Mouse (Mus musculus): ENCODE measurements at regions not wholly inside any gene's neighbourhood (a gene's known extent, or its start where the extent isn't known, plus 50 kb on each side); places are given as distances from the start of the nearest gene placed in this dataset.

- no peak for ATAC-seq (ENCODE audit: extremely low read depth, insufficient number of reproducible peaks, low FRiP score, poor library complexity, severe bottlenecking)
Observed at GRCm38 (mm10) chr9:33822574-33823394, 662.9 kb upstream of the Kirrel3 start.

DNA sequence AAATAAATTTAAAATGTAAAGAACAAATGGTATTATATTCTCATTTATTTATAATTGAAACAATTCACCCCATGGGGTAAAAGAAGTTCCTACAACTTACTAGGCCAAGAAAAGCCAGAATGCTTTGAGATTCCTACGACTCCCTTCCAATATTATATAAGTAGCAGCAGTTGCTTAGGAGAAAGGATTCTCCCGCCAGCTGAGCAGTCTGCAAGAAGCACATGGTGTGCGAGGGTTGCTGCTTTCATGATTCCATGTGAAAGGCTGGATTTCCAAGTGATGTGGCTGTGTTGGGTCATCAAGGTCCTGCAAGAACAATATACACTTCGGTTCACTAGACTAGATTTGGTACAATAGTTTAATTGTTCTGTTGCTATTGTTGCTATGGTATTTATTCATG is 659.6 kb upstream of the Kirrel3 start:
- ATAC-seq (ENCODE audit: extremely low read depth, insufficient number of reproducible peaks, low FRiP score, poor library complexity, severe bottlenecking) = no peak

DNA sequence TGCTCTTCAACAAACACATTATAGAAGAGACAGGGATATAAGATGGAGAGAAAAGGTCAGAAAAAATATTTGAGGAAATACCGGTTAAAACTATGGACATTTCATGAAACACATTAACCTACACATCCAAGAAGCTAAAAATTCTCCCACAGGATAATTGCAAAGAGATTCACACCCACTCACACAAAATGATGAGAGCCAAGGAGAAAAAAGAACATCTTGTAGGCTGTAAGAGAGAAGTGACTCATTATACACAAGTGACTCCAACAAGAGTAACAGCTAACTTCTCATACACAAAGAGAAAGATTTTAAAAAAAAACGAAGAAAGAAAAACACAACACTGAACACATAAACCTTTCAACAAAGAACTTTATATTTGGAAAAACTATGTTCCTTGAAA is 658.3 kb upstream of the Kirrel3 start:
- ATAC-seq (ENCODE audit: extremely low read depth, insufficient number of reproducible peaks, low FRiP score, poor library complexity, severe bottlenecking) = no peak

- ATAC-seq (ENCODE audit: extremely low read depth, insufficient number of reproducible peaks, low FRiP score, poor library complexity, severe bottlenecking) = no peak
Observed at GRCm38 (mm10) chr9:33837666-33838380, 647.9 kb upstream of the Kirrel3 start.

DNA sequence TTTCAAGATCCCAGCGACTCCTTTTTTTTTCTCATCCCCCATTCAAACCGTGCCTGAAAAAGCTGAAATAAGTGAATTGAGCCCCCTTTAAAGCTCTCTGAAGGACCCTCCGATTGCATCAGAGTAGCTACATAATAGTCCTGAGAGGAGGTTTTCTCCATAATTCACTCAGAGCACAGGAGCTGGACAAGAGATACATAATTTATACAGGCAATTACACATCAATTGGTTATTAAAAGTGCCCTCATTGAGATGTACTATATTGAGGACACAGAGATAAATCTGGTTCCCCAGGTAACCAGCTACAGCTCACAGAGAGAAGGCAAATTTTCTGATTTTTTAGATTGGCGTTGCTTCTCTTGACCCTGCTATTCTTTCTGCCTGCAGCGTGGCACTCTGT is 636.1 kb upstream of the Kirrel3 start:
- no peak for ATAC-seq (ENCODE audit: extremely low read depth, insufficient number of reproducible peaks, low FRiP score, poor library complexity, severe bottlenecking)

DNA sequence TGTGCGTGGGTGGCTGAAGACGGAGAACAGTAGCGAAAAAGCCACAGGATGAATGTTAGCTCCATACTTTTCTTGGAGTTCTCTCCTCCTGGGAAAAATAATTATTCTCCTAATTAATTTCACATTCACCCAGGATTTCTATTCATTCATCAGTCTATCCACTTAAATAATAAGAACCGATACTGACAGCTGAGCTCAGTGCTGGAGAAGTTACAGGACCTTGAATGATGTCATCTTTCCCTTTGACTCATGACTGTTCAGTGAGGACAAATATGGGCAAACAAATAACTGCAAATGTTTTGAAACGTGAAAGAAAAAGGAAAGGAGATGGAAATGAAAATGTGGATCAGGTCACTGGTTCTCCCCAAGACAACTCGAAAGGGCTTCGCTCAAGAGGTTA is 635.7 kb upstream of the Kirrel3 start:
- no peak for ATAC-seq (ENCODE audit: extremely low read depth, insufficient number of reproducible peaks, low FRiP score, poor library complexity, severe bottlenecking)

DNA sequence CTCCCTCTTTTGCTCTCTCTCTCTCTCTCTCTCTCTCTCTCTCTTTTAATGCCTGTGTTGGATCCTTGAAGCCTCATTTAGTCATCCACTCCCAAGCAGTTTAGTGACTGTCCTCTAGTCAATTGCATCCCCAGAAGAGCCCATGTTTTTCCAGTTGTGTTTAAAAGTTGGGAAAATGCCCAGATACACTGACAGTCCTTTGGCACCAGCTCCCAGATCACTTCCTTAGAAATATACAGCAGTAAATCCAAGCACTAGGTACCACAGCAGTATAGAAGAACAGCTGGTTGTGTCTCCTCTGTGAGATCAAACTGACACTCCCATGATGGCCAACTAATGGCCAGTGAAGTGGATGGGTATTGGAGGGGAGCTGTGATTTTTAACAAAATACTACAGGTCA is 634.7 kb upstream of the Kirrel3 start:
- no peak for ATAC-seq (ENCODE audit: extremely low read depth, insufficient number of reproducible peaks, low FRiP score, poor library complexity, severe bottlenecking)

DNA sequence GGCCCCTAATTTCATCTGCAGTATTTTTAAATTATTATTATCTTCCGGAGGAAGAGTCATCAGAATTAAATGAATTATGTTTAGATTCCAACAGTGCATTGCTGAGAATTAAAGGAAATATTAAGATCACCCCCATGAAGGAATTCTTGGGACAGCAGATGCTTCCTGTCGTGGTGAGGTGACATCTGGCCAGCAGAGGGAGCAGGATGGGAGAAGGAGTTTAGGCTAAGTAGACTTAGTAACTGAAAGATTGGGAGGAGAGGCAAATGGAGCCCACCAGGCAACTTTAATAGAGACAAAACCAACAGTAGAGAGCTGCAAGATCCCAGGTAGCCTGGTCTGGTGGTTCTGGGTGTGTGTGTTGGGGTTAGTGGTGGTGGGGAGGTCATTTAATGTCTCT is 629.5 kb upstream of the Kirrel3 start:
- ATAC-seq (ENCODE audit: extremely low read depth, insufficient number of reproducible peaks, low FRiP score, poor library complexity, severe bottlenecking) = no peak

GRCm38 (mm10) chr9:33858511-33858910 is 627.2 kb upstream of the Kirrel3 start:
- no peak for ATAC-seq (ENCODE audit: extremely low read depth, insufficient number of reproducible peaks, low FRiP score, poor library complexity, severe bottlenecking)

GRCm38 (mm10) chr9:33868666-33869065 is 617.0 kb upstream of the Kirrel3 start:
- ATAC-seq (ENCODE audit: extremely low read depth, insufficient number of reproducible peaks, low FRiP score, poor library complexity, severe bottlenecking) = no peak

DNA sequence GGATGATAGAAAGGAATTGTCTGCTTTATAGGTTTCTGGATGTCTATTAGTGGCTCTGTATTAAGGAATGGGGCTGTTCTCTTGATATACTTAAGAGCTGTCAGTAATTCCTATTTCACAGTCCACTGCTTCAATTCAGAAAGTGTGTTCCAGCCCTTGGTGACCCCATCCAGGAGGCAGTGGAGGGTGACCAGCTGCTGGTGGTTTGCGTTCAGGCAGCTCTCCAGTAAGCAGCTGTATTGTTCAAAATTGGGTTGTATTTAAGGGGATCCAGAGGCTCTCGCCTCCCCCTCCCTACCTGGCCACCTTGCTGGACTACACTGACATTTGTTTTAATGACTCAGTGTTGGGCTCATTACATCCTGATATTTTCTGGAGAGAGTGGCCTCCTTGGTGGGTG is 598.4 kb upstream of the Kirrel3 start:
- ATAC-seq (ENCODE audit: extremely low read depth, insufficient number of reproducible peaks, low FRiP score, poor library complexity, severe bottlenecking) = no peak

DNA sequence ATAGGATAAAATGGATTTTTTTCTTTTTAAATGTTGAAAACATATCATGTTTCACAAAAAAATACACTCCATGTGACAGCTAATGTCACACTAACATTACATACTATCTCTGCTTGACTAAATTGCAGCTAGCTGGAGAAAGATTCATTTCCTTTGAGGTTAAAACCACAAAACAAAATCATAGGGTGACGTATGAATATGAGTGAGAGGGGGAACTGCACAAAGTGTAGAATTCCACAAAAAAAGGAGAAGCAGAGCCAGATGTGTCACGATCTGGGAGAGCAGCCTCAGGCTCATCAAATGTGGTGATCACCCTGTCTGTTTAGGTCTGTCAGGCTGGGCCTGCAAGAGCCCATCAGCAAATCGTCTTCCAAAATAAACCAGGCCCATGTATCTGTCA is 593.7 kb upstream of the Kirrel3 start:
- no peak for ATAC-seq (ENCODE audit: extremely low read depth, insufficient number of reproducible peaks, low FRiP score, poor library complexity, severe bottlenecking)

- ATAC-seq (ENCODE audit: extremely low read depth, insufficient number of reproducible peaks, low FRiP score, poor library complexity, severe bottlenecking) = no peak
Observed at GRCm38 (mm10) chr9:33901313-33902076, 584.2 kb upstream of the Kirrel3 start.

DNA sequence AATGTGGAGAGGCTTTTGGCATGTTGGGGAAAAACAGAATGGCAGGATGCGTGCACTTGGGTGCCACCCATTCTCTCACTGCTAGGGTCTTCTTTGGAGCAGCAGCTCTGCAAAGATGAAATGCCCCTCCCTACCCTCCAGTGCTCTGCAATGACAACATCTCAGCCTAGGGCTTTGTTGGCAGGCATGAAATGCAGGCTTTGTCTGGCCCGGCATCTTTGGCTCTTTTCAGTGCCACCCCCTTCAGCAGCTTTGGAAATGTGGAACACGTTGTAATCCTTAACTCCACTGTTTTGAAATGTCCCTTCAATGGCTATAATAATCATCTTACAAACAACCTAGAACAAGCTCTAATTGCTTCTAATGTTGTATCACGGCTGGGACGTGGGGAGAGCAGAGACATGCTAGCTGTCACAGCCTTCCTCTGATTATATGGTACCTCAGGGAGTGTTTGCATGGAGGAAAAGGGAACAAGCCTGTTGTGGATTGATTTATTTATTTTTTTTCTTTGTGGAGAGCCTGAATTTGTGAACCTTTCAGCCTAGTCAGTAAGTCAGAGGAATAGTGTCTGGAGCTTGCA is 581.6 kb upstream of the Kirrel3 start:
- ATAC-seq (ENCODE audit: extremely low read depth, insufficient number of reproducible peaks, low FRiP score, poor library complexity, severe bottlenecking) = no peak

GRCm38 (mm10) chr9:33914919-33915318 is 570.8 kb upstream of the Kirrel3 start:
- no peak for ATAC-seq (ENCODE audit: extremely low read depth, insufficient number of reproducible peaks, low FRiP score, poor library complexity, severe bottlenecking)

DNA sequence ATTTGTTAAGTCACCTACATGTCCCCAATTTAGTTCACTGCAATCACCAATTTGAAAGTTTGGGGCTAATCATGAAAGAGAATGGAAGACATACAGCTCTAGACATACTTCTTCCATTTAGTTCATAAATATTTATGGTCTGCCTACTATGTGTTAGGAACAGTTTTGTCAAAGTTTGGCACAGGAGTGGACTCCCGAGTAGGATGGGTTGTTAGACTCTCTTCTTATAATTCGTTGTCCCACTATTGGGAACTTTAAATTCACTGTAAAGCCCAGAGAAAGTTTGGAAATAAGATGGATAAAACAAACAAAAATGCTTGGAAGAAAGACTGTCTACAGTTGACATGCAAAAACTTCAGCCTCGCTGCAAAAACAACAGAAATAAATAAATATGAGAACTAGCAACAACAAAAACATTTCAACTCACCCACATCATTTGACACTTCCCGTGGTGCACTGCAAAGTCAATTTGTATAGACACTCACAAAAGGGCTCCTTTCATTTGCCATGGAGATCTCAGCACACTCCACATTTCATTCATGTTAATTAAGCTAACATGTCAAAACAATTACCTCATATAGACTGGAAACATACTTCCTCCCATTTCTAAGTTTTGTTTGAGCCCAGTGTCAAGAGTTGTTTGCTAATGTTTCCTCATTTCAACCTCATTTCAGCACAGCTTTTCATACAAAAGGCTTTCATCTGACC is 570.2 kb upstream of the Kirrel3 start:
- ATAC-seq (ENCODE audit: extremely low read depth, insufficient number of reproducible peaks, low FRiP score, poor library complexity, severe bottlenecking) = no peak

GRCm38 (mm10) chr9:33930286-33930685 is 555.4 kb upstream of the Kirrel3 start:
- no peak for ATAC-seq (ENCODE audit: extremely low read depth, insufficient number of reproducible peaks, low FRiP score, poor library complexity, severe bottlenecking)

DNA sequence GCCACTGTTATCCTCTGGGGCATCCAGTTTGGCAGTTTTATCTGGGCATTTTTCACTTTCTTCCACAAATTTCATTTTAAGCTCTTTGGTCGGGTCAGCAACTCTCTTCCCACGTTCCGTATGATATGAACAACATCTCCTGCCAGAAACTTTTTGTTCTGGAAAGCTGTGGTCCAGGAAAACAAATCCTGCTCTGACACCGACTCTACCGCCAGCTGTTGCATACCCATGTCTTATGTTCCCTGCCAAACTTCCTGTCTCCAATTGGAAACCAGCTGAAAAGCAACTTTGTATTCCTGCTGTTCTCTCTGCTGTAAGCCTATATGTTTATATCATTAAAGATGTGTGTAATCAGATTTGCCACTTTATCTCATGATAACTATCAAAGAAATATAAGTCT is 551.6 kb upstream of the Kirrel3 start:
- ATAC-seq (ENCODE audit: extremely low read depth, insufficient number of reproducible peaks, low FRiP score, poor library complexity, severe bottlenecking) = no peak

GRCm38 (mm10) chr9:33954319-33954718 is 531.4 kb upstream of the Kirrel3 start:
- no peak for ATAC-seq (ENCODE audit: extremely low read depth, insufficient number of reproducible peaks, low FRiP score, poor library complexity, severe bottlenecking)

All from neutrophil, adult 5-6 weeks (primary cell).